Mouse (Mus musculus) lung, postnatal 36 days (tissue): ENCODE data around the gene 1810062G17Rik.
A peak's percentile ranks its signal among the peaks of the same experiment; 100 is the strongest.

Experiments
- DNase-seq: peaks from one replicate; pipeline ENCODE4 v3.0.0; 2022; ENCODE audit warnings: mixed read lengths

1810062G17Rik gene

DNA sequence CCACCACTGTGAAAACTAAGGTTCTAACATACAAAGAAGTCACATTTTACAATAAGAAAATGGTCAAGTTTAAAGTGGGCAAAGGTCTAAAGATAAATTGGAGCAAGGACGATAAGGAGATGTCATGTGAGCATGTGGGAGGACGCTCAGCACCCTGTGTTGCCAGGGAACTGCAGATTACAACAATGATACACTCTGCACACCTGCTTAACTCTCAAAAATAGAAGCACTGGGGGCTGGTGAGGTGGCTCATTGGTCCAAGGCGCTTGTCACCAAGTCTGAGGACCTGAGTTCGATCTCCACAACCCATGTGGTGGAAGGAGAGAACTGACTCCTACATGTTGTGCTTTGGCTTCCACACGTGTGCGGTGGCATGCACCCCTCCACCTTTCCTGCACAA, 35.8 kb downstream of the 1810062G17Rik start:
- DNase-seq = no peak

DNA sequence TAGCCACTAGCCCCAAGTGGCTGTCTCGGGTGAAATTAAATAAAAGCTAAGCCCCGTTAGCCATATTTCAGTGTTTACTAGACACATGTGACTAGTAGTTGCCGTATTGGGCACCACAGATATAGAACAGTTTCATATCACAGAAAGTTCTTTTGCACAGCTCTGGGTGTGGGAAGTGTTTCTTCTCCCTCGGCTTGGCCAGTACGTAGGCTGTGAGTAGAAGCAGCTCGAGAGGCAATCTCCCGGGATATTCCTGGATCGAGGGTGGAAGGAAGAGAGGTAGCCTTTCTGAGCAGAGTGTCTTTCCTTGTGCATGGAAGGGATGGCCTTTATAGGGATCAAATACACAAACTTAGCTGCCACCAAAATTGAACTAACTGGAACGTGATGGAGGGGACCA, 40.5 kb downstream of the 1810062G17Rik start:
- no peak for DNase-seq

DNA sequence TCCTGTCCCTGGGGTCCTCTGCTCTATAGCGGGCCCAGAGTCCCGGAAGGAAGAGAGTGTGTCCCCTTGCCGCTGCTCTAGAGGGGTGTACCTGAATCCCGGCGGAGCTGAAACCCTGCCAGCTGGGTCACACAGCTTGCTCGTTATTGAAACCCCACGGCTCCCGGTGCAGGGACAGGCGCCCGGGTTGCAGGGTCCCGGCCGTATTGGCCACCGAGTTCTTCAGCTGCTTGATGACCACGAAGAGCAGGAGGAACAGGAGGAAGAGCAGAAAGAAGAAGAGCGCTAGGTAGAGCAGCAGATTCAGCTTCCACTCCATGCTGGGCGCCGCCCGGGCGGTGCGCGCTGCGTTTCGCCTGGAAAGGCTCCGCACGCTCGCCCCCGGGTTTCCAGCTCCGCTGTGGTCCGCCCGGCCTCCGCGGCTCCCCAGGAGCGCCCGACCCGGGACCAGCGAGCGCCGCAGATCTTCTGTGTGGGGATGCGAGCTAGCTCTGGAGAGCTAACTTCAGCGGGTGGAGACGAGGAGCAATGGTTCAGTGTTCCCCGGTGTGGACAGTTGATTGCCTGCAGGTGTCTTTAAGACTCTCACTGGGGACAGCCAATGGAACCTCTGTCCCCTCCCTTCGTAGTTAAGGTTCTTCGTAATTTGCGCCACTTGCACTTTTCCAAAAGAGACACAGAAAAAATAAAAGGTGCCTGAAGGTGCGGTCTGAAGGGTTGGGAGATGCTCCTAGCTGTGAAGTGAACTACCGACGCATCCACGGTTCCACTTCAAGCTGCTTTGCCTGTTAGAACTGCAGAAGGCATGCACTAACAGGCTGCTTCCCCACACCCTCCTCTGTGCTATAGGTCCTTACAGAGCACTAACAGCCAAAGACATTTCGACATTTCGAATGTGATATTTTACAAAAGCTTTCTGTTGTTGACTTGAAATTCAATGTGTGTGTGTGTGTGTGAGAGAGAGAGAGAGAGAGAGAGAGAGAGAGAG, 45.6 kb downstream of the 1810062G17Rik start, which contains the start of gene Gm11549:
Gene Gm11549 (minus strand): TSS at position 741 of the 988 bp plus-strand sequence.
- no peak for DNase-seq

GRCm38 (mm10) chr3:36522137-36522536, 46.4 kb downstream of the 1810062G17Rik start:
- DNase-seq = no peak

- DNase-seq = no peak
These were observed 48.7 kb downstream of the 1810062G17Rik start for GRCm38 (mm10) chr3:36524466-36524865.

- peak; percentile 64 for DNase-seq
These were observed 54.6 kb downstream of the 1810062G17Rik start for GRCm38 (mm10) chr3:36530345-36530744.

DNA sequence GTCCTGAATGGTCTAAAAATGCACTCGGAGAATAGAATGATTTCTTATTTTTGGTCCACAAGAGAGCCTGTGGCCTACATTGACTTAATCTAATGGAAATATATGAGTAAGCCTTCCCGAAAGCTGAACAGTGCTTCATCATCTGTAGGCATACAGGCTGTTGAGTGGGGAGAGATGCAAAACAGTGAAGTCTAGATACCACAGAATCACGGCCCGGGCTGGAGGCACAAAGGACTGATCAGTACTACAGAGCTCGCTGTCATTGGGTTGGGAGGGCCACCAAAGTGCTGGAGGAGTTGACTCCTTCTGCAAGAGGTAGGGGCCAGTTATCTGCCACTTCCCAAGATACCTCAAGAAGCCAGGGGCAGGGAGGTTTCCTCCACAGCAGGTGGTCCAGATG, 55.0 kb downstream of the 1810062G17Rik start:
- DNase-seq = no peak

DNA sequence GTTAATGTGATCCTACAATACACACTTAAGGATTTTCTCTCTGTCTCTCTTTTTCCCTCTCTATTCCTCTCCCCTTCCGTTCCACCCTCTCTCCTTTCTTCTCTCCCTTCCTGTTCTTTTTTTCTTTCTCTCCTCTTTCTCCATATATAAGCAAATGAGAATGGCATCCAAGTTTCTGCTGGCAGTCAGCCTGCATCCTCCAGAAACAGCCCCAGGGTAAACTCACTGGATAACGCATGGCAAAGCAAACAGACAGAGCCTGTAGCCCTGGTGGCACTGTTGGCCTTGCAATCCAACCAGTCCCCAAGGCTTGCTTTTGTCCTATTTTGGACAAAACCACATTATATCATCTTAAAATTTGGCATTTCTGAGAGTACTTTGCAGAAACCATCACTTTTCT, 55.5 kb downstream of the 1810062G17Rik start:
- no peak for DNase-seq
